Mouse (Mus musculus) CH12F3 (cell line): ENCODE data around the gene Ccnl2.
"Not testable (repeated sequence)": the region's sequence is repeated elsewhere in the genome, so short reads cannot be mapped to it uniquely, and the experiment has no call there.

Experiments used
- in situ Hi-C: fragments of 300-500 bp; cut with MboI; formaldehyde crosslinking; loops from 2 replicates; pipeline ENCODE4 v1.14.3; 2020; ENCODE audit warnings: low sequenced_read_pairs

Gene Ccnl2

DNA sequence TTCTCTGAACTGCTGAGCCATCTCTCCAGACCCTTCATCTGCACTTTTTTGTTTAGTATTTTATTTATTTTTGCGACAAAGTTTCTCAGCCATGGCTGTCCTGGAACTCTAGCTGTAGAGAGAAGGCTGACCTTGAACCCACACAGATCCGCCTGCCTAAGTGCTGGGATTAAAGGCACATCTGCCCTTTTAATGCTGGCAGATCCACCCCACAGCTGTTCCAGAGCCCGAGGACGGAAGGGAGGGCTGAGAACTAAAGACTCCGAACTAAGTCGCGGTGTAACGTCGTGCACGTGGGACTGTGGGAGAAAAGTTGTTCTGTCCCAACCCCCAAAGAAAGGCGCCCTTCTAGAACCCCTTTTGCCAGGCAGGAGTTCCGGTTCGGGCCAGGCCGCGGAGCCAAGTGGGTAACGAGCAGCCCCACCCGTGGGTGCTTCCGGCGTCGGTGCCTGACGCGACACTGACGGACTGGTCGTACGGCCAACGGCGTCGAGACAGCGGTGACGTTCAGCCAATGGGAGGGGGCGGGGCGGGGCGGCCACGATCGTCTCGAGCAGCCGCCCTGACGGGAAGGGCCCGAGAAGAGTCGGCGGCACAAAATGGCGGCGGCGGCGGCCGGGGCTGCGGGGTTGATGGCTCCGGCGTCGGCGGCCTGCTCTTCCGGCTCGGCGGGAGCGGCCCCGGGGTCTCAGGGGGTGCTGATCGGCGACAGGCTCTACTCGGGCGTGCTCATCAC, at the start of gene Ccnl2:
Gene Ccnl2 (plus strand): TSS at position 561 of the 736 bp plus-strand sequence.
- in situ Hi-C loops, result no loop called here

DNA sequence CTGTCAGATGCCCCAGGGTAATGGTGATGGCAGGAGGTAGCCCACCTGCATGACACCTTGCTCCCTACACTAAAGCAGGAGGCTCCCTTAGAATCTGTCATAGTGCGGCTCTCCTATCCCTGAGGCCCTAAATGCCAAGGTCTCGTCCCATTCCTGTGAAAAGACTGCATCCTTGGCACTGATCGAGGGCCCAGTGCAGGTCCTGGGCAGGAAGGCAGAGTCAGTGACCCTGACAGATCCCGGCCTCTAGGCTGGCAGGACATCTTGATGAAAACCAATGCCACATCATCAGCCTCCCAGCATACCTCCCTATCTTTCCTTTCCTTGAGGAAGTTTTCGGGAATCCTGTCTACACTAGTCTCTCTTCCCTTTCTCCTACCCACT, 42.8 kb upstream of the Ccnl2 start:
- in situ Hi-C loops, result no loop called here

DNA sequence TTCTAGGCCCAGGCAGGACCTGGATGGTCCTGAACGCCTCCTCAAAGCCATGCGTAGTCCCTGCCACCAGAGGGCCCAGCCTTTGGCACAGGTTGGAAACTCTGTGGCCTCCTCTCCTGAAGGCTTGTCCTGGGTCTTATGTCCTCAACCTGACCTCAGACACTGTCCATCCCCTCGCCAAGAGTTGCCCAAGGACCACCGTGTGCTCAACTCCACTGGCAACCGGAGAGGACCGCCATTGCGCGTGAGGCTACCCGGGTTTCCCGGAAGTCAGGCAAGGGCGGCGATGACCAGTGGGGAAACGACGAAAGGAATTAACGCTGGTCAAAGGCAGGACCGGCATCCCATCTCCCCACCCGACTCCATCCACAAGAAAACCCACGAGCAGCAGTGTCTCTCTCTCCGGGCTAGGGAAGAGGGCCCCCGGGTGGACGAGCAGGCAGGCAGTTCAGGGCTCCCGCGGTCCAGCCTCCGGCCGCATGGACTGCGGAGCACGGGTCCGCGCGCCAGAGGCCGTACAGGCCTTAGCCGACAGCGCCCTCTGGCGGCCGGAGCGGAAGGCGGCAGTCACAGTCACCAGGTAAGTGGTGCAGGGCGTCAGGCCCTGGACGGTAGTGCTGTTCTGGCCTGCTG, 42.3 kb upstream of the Ccnl2 start:
- in situ Hi-C loops, result no loop called here

DNA sequence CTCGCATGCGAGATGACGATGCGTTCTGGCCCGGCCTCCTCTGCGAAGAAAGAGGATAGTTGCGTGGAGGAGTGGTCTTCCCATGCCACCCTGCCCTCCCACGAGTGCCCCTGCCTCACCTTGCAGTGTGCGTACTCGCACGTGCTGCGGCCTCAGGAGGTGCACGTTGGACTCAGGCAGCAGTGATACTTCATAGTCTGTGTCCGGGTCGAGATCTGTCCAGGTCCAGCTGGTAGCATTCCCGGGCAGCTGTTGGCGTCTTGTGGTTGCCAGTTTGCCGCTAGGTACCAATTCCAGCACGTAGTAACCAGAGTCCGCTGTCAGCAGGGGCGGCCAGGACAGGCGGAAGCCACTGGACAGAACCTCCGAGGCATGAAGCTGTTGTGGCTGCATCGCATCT, 41.7 kb upstream of the Ccnl2 start:
- in situ Hi-C loops, result no loop called here

DNA sequence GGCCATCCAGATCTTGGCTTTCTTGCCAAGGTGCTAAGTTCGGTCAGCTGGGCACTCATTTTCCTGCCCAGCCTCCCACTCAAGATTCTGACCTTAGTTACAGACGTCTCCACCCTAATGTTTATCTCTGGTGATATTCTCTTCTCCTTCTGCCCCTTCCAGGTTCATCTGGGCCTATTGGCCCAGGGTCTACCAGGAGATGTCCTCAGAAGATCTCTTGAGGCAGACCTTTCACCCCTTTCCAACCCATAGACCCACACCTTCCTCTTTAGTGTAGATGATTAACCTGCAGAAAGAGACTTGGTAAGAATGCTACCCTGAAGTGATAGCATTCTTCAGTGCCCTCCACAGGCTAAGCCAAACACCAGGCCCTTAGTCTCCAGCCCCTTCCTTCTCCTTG, 40.6 kb upstream of the Ccnl2 start:
- in situ Hi-C loops, result no loop called here

DNA sequence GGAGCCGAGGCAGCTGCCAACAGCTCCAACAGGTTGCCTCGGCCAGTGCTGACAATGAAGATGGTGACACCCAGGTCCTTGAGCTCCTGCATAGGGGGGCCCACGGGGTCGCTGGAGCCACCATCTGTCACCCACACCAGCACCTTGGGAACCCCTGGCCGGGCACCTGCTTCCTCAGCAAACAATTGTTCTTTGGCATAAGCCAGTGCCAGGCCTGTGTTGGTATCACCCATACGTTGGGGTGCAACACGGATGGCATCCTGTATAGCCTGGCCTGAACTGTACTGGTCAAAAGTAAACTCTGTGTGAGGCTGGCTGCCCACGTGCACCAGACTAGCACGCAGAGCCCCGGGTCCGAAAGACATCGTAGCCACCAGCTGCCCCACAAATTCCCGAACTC, 39.5 kb upstream of the Ccnl2 start:
- in situ Hi-C loops, result no loop called here

DNA sequence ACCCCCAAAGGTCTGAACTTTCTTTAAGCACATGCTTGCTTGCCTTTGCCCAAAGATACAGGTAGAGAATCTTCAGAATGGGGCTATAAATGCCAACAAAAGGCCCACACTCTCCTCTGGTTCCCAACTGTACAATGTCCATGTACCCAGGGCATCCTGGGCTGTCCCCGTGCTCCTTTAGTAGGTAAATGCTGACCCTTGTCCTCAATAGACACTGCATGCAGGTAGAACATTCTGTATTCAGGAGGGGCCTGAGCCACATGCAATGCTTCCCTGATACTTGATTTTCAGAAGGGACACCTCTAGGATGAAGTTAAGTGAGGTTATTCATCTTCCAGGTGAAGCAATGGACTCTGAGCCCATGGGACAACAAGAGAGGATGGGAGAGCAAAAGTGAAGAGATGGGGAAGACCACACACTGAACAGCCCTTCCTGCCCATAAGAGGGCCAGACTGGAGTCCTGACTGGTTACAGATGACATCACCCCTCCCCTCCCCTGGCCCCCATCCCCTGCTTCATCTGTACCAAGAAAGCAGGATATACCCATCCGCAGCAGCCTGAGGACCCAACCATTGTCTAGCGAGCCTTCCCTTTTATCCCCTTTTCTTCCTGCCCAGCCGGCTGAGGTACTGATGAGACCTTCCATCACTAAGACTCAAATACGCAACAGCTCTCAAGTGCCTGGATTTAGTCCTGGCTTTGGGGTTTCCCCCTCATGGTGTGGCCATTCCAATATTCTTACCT, 38.8 kb upstream of the Ccnl2 start:
- in situ Hi-C loops, result no loop called here

DNA sequence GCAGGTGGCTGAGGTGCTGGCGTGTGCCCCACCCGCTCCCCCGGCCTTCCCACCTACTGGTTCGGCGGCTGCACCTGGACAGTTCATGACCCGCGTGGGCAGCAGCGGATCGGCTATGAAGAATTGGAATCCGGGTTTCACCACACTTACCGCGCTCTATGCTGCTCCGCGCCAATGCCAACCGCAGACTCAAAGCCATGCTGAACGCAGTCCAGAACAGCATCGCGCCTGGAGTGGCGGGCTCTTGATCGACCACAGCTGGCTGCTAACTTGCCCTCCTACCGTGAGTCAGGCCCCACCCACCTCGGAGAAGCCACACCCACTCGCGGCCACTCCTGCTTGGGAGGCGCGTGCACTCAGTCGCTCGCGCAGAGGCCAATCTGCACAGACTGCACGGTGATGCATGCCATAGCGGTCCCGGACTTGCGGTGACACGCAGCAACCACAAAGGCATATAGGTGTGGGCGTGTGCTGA, 38.0 kb upstream of the Ccnl2 start, which contains the start of gene Vwa1:
Gene Vwa1 (minus strand): TSS at position 419 of the 475 bp plus-strand sequence.
- in situ Hi-C loops, result no loop called here

DNA sequence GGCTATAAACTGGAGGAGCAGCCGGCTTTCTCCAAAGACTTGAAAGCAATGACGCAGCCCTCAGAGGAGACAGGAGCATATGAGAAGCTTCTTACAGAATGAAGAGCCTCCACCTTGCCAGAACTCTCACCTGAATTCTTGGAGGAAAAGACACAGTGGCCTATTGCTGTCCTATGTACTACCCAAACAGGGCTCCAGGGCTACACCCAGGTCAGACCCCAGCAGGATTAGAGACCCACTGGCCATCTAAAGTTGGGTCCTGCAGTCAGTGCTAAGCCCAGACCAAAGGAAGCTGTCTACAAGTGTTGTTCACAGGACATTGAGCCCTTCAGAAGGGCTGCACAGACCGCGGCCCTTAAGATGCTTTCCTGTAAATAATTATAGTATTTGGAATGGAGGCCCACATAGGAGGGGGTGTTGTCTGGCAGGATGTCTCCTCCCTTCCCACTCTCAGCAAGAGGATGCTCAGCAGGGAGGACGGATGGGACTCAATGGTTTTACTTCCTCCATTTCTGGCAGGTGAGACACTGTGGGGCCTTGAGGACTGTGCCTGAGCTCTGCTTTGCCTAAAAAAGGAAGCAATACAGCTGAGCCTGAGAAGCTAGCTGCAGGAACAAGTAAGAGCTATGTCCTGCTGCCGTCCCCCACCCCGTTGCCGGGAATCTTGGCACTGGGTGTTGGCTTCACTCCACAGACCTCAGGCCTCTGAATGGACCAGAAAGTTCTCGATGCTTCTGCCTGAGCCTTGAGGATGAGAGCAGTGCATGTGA, 37.1 kb upstream of the Ccnl2 start:
- in situ Hi-C loops, result no loop called here

DNA sequence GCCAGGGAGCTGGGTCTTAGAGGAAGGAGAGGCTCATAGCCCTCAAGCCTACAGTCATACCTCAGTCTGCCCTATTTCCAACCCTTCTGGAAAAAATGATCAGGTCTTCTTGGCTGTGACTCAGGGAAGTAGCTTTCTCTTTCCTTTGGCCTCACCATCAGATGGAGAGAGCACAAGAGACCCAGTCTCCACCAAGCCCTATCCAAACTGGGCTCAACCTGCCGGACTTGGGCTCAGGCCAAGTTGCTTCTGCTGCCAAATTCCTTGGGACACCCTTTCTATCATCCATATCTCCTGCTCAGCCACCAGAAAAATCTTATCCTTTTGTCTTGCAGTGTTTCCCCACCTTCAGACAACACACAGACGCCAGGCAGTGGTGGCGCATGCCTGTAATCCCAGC, 36.4 kb upstream of the Ccnl2 start:
- in situ Hi-C loops, result no loop called here

DNA sequence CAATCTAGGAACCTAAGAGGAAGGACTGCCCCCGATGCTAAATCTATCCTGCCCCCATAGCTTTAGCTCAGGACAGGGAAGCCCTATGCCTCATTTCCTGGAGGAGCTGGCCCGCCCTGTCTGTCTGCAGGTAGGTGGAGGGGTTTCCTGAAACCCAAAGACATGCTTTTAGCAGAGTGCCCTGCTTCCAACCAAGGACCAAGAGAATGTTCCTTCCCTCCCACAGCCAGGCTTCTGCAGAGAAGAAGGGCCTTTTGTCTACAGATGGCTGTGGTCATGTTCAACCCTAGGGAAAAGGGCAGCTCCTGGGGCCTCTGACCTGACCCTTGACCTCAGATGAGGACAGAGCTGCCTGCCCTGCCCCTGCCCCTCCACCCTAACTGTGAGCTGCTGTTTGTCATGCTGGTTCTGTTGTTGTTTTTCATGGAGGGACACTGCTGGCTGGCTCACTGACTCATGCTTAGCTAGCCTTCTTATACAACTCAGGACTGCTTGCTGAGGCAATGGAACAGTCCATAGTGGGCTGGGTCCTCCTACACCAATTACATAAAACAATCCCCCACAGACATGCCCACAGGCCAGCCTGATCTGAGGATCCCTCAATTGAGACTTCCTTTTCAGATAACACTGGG, 35.5 kb upstream of the Ccnl2 start:
- in situ Hi-C loops, result no loop called here

DNA sequence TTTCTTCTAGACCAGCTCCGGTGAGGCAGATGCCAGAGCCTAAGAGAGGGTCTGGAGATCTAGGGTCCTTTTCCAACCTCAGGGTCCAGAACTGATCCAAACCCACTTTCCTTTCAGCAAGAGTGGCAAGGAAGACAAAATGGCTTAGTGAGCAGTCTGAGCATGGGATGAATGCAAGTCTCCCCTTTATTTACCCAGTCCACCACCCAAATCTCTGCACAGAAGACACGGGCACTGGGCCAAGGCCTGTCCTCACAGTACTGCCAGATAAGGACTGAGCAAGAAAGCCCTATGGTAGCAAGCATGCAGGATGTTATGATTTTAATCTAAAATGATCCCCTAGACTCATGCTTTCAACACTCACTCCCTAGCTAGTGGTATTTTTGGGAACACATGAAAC, 34.5 kb upstream of the Ccnl2 start:
- in situ Hi-C loops, result no loop called here

DNA sequence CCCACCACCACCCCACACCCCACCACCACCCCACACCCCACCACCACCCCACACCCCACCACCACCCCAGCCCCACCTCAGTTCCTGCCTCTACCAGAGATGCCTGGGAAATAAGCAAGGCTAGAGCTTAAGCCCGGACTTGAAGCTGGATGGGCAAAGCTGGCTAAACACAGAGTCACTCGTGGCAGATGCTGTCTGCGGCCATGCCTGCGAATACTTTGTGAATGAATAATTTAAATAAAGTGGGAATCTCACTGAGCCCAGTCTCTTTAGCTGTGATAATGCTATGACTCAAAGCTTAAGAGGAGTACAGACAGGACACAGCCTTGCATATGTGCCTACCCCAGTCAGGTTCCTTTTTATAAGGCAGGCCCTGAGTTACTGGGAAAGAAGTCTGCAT, 32.8 kb upstream of the Ccnl2 start:
- in situ Hi-C loops, result no loop called here

DNA sequence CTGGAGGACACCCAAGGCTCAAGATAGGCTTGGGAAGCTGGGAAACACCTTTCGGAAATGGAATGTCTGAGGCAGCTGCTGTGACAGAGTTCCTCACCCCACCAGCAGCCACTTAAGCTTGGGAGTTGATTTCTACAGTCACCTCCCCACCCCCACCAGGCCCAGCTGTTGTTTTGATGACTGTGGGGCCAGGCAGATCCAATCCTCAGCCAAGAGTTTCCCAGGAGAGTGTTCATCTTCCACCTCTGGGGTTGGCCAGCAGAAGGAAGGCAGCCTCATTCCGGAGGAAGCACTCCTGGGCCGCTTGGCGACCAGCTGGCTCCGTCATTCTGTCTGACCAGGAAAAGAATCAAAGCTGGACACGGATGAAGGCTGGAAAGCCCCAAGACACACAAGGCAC, 31.4 kb upstream of the Ccnl2 start:
- in situ Hi-C loops, result no loop called here

DNA sequence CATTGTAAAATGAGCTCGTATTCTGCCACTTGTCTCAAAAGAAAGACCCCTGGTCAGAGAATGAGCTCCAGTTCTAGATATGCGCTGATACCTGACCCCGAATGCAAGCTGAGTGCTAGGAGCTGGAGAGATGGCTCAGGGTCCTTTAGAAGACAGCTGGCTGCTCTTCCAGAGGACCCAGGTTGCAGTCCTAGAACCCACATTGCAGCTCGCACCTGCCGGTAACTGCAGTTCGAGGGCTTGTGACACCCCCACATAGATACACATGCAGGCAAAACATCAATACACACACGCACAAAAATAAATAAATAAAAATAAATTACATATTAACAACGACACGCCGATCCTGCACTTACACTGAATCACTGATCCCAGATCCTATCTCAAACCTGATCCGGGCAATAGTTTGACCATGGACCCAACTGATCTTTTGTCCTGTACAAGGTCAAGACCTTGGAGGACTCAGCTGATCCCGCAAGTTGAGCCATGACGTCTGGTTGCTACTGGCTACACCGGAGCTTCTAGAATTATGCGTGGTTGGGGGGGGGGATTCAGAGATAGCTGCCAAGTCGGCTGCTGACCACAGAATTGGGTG, 28.7 kb upstream of the Ccnl2 start:
- in situ Hi-C loops, result no loop called here

DNA sequence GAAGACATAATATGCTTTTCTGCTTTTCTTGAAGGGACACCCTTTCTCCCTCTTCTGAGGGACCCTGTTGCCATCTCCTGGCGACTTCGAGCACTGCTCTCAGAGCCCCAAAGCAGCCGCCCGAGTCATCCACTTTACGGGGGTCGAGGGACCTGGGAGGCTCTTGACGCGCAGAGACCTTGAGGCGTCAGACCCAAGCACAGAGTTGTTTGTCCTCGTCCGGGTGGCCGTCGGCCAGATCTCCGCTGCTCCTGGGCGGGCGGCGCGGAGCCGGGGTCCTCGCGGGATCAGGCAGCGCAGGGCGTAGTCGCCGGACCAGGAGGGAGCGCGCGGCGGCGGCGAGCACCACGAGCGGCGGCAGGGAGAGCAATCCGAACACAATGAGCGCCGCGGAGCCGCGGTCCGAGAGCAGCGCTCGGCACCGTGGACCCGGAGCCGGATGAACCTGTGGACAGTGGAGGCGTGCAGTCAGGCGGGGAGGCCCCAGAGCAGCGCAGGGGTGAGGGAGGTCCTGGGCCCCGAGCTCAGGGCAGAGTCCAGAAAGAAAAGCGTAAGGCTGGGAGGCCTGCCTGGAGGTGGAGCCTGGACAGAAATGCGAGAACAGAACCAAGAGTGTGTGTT, 28.1 kb upstream of the Ccnl2 start:
- in situ Hi-C loops, result no loop called here

DNA sequence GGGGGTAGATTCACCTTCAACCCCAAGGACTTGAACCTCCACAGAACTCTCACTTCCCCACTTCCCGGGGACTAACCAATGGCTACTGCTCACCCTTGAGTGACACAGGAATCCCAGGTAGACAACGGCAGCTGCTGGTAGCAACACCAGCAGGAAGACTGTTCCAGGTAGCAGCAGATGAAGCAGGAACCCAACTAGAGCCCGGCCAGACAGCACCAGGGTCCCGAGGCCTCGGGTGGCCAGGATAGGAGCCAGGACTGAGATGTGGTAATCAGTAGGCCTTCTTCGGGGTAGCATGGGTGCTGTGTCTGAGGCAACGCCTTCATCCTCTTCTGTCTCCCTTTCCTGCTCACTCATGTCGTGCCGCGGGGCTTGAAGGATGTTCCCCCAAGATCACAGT, 27.0 kb upstream of the Ccnl2 start:
- in situ Hi-C loops, result no loop called here

DNA sequence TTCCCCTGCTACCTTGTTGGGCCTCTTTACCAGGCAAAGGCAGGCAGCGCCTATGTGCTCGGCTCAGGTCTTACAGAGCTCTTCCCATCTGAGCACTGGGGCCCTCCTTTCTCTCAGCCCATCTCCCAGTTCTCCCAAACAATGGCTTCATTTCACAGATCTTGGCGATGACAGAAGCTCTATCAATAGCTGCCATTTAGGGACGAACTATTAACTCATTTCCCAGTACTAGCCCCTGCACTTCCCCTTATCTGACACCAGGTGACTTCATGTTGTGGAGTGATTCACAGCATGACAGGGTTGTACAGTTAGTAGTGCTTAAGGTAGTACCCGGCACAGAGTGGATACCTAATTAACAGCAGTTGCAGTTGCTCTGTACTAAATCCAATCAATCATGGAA, 26.5 kb upstream of the Ccnl2 start, which contains the start of gene Tmem88b:
Gene Tmem88b (minus strand): TSS at position 56 of the 400 bp plus-strand sequence.
- in situ Hi-C loops, result no loop called here

DNA sequence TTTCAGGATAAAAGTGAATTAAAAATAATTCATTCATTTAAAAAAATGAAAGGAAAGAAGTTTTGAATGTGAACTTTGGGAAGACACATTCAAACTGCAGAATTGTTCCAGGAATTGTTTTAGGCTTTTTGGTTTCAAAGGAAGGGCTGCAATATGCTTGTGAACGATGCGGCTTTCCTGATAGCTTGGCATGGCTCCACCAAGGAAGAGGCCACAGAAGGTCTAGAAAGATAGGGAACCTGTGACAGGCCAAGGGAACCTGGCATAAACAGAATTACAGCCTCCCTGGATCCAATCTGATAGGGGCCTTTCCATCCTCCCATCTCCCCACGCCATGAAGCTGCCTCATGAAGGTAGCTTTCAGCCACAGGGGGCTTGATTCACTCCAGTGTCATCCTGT, 24.0 kb upstream of the Ccnl2 start:
- in situ Hi-C loops, result no loop called here

DNA sequence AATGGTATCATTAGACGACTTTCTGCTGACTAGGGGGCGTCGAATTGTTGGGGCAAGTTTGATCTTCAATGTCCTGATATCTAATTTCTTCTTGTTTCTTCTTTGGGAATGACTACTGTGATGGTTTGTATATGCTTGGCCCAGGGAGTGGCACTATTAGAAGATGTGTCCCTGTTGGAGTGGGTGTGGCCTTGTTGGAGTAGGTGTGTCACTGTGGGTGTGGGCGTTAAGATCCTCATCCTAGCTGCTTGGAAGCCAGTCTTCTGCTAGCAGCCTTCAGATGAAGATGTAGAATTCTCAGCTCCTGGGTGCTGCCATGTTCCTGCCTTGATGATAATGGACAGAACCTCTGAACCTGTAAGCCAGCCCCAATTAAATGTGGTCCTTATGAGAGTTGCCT, 23.5 kb upstream of the Ccnl2 start:
- in situ Hi-C loops, result not testable (repeated sequence)
